Mouse (Mus musculus): Measurements from ENCODE around the gene 4930447C04Rik.

GRCm38 (mm10) chr12:72847725-72848124 lies 92.8 kb downstream of the 4930447C04Rik start:
- TF ChIP-seq EP300 (IDR thresholded peaks at IDR 0.05; ENCODE audit: low read depth) (no peak), CTCF (IDR thresholded peaks at IDR 0.05; ENCODE audit: low read depth) (peak; percentile 66)

All from liver, embryonic 14.5 days (tissue).